Mouse (Mus musculus): ENCODE data around the gene Taf15. TPM values are rescaled to one million over a fixed set of nuclear protein-coding genes. Genes with fewer than 3 reads are reported as not detected.

Gene Taf15
- polyA plus RNA-seq, 1 experiment from 2014 or later, result 12.1 TPM

- H3K9ac ChIP-seq, result no peak overlapping the region
- H3K4me3 ChIP-seq, result no peak overlapping the region
- ATAC-seq (ENCODE audit: insufficient number of reproducible peaks, low FRiP score, low TSS enrichment, low read depth), result no peak
- WGBS, result 8% methylated on average over 7 of the region's 7 CpGs
- no peaks in the 10 kb centered on the region for H3K36me3 ChIP-seq
- peaks cover 29% of the 10 kb centered on the region for H3K4me1 ChIP-seq
- H3K27ac ChIP-seq, result no peak overlapping the region
- no peak overlapping the region for H3K4me2 ChIP-seq
- no peaks in the 10 kb centered on the region for H3K9me3 ChIP-seq
- H3K27me3 ChIP-seq, result peaks cover 68% of the 10 kb centered on the region
These were observed 29.1 kb upstream of the Taf15 start for GRCm38 (mm10) chr11:83443824-83444223.

- ATAC-seq (ENCODE audit: insufficient number of reproducible peaks, low FRiP score, low TSS enrichment, low read depth), result no peak
- H3K4me3 ChIP-seq, result peak overlapping the region; percentile 26
- H3K9me3 ChIP-seq, result no peaks in the 10 kb centered on the region
- H3K9ac ChIP-seq, result no peak overlapping the region
- H3K4me1 ChIP-seq, result peaks cover 32% of the 10 kb centered on the region
- H3K27me3 ChIP-seq, result peaks cover 67% of the 10 kb centered on the region
- WGBS, result 26% methylated on average over 19 of the region's 19 CpGs
- H3K36me3 ChIP-seq, result no peaks in the 10 kb centered on the region
- peak overlapping the region; percentile 37 for H3K4me2 ChIP-seq
- no peak overlapping the region for H3K27ac ChIP-seq
These were observed 27.9 kb upstream of the Taf15 start for GRCm38 (mm10) chr11:83445001-83445400.

- no peak overlapping the region for H3K9ac ChIP-seq
These were observed 25.3 kb upstream of the Taf15 start for GRCm38 (mm10) chr11:83447612-83448011.

GRCm38 (mm10) chr11:83448021-83448926 is 24.6 kb upstream of the Taf15 start:
- Histone ChIP-seq H3K27ac (peak overlapping the region; percentile 59; the same call in 1 of the 2 replicates), H3K9me3 (no peaks in the 10 kb centered on the region), H3K36me3 (no peaks in the 10 kb centered on the region), H3K9ac (no peak overlapping the region), H3K27me3 (peaks cover 43% of the 10 kb centered on the region), H3K4me2 (no peak overlapping the region), H3K4me3 (no peak overlapping the region), H3K4me1 (peaks cover 22% of the 10 kb centered on the region)
- ATAC-seq (ENCODE audit: insufficient number of reproducible peaks, low FRiP score, low TSS enrichment, low read depth), result no peak
- 47% methylated on average over 16 of the region's 16 CpGs for WGBS

More at GRCm38 (mm10) chr11:83447612-83448011, 25.3 kb upstream of the Taf15 start:
- Histone ChIP-seq H3K4me2 (no peak overlapping the region), H3K9me3 (no peaks in the 10 kb centered on the region), H3K4me3 (no peak overlapping the region), H3K36me3 (no peaks in the 10 kb centered on the region), H3K27ac (no peak overlapping the region), H3K4me1 (peaks cover 24% of the 10 kb centered on the region), H3K27me3 (peaks cover 49% of the 10 kb centered on the region)
- WGBS, result 55% methylated on average over 10 of the region's 10 CpGs
- ATAC-seq (ENCODE audit: insufficient number of reproducible peaks, low FRiP score, low TSS enrichment, low read depth), result no peak

GRCm38 (mm10) chr11:83448927-83449236 is 24.0 kb upstream of the Taf15 start:
- Histone ChIP-seq H3K4me1 (peaks cover 20% of the 10 kb centered on the region), H3K27ac (0 out of 2 replicates have a peak overlapping the region, but pooled peaks have one; percentile 59)
- ATAC-seq (ENCODE audit: insufficient number of reproducible peaks, low FRiP score, low TSS enrichment, low read depth), result no peak

GRCm38 (mm10) chr11:83449298-83449697 is 23.6 kb upstream of the Taf15 start:
- Histone ChIP-seq H3K9me3 (no peaks in the 10 kb centered on the region), H3K27me3 (peaks cover 32% of the 10 kb centered on the region), H3K4me2 (no peak overlapping the region), H3K27ac (no peak overlapping the region), H3K4me1 (peaks cover 22% of the 10 kb centered on the region), H3K36me3 (no peaks in the 10 kb centered on the region), H3K4me3 (no peak overlapping the region), H3K9ac (no peak overlapping the region)
- no peak for ATAC-seq (ENCODE audit: insufficient number of reproducible peaks, low FRiP score, low TSS enrichment, low read depth)
- WGBS, result 26% methylated on average over 4 of the region's 4 CpGs

More at GRCm38 (mm10) chr11:83448927-83449236, 24.0 kb upstream of the Taf15 start:
- Histone ChIP-seq H3K9ac (no peak overlapping the region), H3K36me3 (no peaks in the 10 kb centered on the region), H3K27me3 (peaks cover 37% of the 10 kb centered on the region), H3K4me3 (no peak overlapping the region), H3K9me3 (no peaks in the 10 kb centered on the region), H3K4me2 (no peak overlapping the region)

- no peak overlapping the region for H3K4me3 ChIP-seq
- ATAC-seq (ENCODE audit: insufficient number of reproducible peaks, low FRiP score, low TSS enrichment, low read depth), result no peak
- H3K4me1 ChIP-seq, result peaks cover 28% of the 10 kb centered on the region
- 47% methylated on average over 1 of the region's 1 CpGs for WGBS
- H3K36me3 ChIP-seq, result no peaks in the 10 kb centered on the region
- H3K27me3 ChIP-seq, result peaks cover 20% of the 10 kb centered on the region
- H3K9ac ChIP-seq, result no peak overlapping the region
- no peaks in the 10 kb centered on the region for H3K9me3 ChIP-seq
- H3K4me2 ChIP-seq, result no peak overlapping the region
- no peak overlapping the region for H3K27ac ChIP-seq
These were observed 22.3 kb upstream of the Taf15 start for GRCm38 (mm10) chr11:83450550-83450949.

- H3K36me3 ChIP-seq, result no peaks in the 10 kb centered on the region
- no peak overlapping the region for H3K4me2 ChIP-seq
- peaks cover 33% of the 10 kb centered on the region for H3K4me1 ChIP-seq
- peaks cover 13% of the 10 kb centered on the region for H3K27me3 ChIP-seq
- no peak overlapping the region for H3K9ac ChIP-seq
- 88% methylated on average over 10 of the region's 10 CpGs for WGBS
- H3K4me3 ChIP-seq, result no peak overlapping the region
- no peaks in the 10 kb centered on the region for H3K9me3 ChIP-seq
- no peak overlapping the region for H3K27ac ChIP-seq
- ATAC-seq (ENCODE audit: insufficient number of reproducible peaks, low FRiP score, low TSS enrichment, low read depth), result no peak
These were observed 21.6 kb upstream of the Taf15 start for GRCm38 (mm10) chr11:83451281-83451680.

- 3% methylated on average over 4 of the region's 4 CpGs for WGBS
- no peak overlapping the region for H3K9ac ChIP-seq
- H3K4me2 ChIP-seq, result no peak overlapping the region
- no peaks in the 10 kb centered on the region for H3K9me3 ChIP-seq
- no peak overlapping the region for H3K4me3 ChIP-seq
- H3K27me3 ChIP-seq, result no peaks in the 10 kb centered on the region
- peaks cover 23% of the 10 kb centered on the region for H3K4me1 ChIP-seq
- no peak for ATAC-seq (ENCODE audit: insufficient number of reproducible peaks, low FRiP score, low TSS enrichment, low read depth)
- H3K36me3 ChIP-seq, result no peaks in the 10 kb centered on the region
- H3K27ac ChIP-seq, result peak overlapping the region; percentile 50; the same call in 1 of the 2 replicates
These were observed 18.3 kb upstream of the Taf15 start for GRCm38 (mm10) chr11:83454548-83454947.

- ATAC-seq (ENCODE audit: insufficient number of reproducible peaks, low FRiP score, low TSS enrichment, low read depth), result no peak
- WGBS, result 48% methylated on average over 3 of the region's 3 CpGs
- Histone ChIP-seq H3K4me3 (no peak overlapping the region), H3K27me3 (no peaks in the 10 kb centered on the region), H3K27ac (no peak overlapping the region), H3K36me3 (no peaks in the 10 kb centered on the region), H3K9me3 (no peaks in the 10 kb centered on the region), H3K9ac (no peak overlapping the region), H3K4me1 (peaks cover 23% of the 10 kb centered on the region), H3K4me2 (no peak overlapping the region)
These were observed 17.3 kb upstream of the Taf15 start for GRCm38 (mm10) chr11:83455608-83456007.

- Histone ChIP-seq H3K27me3 (peaks cover 9% of the 10 kb centered on the region), H3K9ac (no peak overlapping the region), H3K4me1 (peaks cover 25% of the 10 kb centered on the region), H3K4me3 (no peak overlapping the region), H3K9me3 (no peaks in the 10 kb centered on the region), H3K4me2 (no peak overlapping the region), H3K27ac (no peak overlapping the region), H3K36me3 (no peaks in the 10 kb centered on the region)
- 59% methylated on average over 7 of the region's 7 CpGs for WGBS
- no peak for ATAC-seq (ENCODE audit: insufficient number of reproducible peaks, low FRiP score, low TSS enrichment, low read depth)
These were observed 15.6 kb upstream of the Taf15 start for GRCm38 (mm10) chr11:83457257-83457656.

GRCm38 (mm10) chr11:83457912-83458601 is 14.8 kb upstream of the Taf15 start:
- Histone ChIP-seq H3K27me3 (peaks cover 15% of the 10 kb centered on the region), H3K9me3 (no peaks in the 10 kb centered on the region), H3K4me3 (no peak overlapping the region), H3K4me2 (no peak overlapping the region), H3K27ac (no peak overlapping the region), H3K4me1 (peaks cover 32% of the 10 kb centered on the region), H3K36me3 (no peaks in the 10 kb centered on the region), H3K9ac (no peak overlapping the region)
- no peak for ATAC-seq (ENCODE audit: insufficient number of reproducible peaks, low FRiP score, low TSS enrichment, low read depth)
- 40% methylated on average over 9 of the region's 9 CpGs for WGBS
